Mouse (Mus musculus) liver, postnatal 0 days (tissue): ENCODE measurements around the gene Ddb2. TPM values are rescaled to one million over a fixed set of nuclear protein-coding genes. Genes with fewer than 3 reads are reported as not detected.

Experiments
- ATAC-seq: fragments of 200-750 bp; cut with Nextera tagmentation; 2 replicates; pipeline ENCODE4 v1.8.0; 2017; ENCODE audit warnings: mild to moderate bottlenecking, moderate library complexity
- DNase-seq: peaks from one replicate; pipeline ENCODE4 v3.0.0-alpha.2; 2016
- H3K27ac ChIP-seq: fragments of 300-500 bp; sonication (generic); 2 replicates; pipeline ENCODE4 v1.5.1; 2014; ENCODE audit warnings: antibody characterized with exemption, moderate library complexity, mild to moderate bottlenecking, low read depth
- H3K27me3 ChIP-seq: fragments of 300-500 bp; sonication (generic); 2 replicates; pipeline ENCODE4 v1.6.1; 2014; ENCODE audit warnings: low read length, control low read depth, mixed read lengths; ENCODE audit not compliant: insufficient read depth
- H3K36me3 ChIP-seq: fragments of 300-500 bp; sonication (generic); replicated peaks from 2 replicates; pipeline ENCODE4 v1.6.1; 2014; ENCODE audit warnings: mild to moderate bottlenecking, control low read depth, low read length, moderate library complexity, mixed read lengths; ENCODE audit not compliant: insufficient read depth
- H3K4me1 ChIP-seq: fragments of 300-500 bp; sonication (generic); 2 replicates; pipeline ENCODE4 v1.6.1; 2014; ENCODE audit warnings: antibody characterized with exemption, mild to moderate bottlenecking, control low read depth; ENCODE audit not compliant: insufficient read depth
- H3K4me2 ChIP-seq: fragments of 300-500 bp; sonication (generic); 2 replicates; pipeline ENCODE4 v1.6.1; 2014; ENCODE audit warnings: low read depth, mild to moderate bottlenecking, low read length, moderate library complexity, mixed read lengths
- H3K4me3 ChIP-seq: fragments of 300-500 bp; sonication (generic); 2 replicates; pipeline ENCODE4 v1.5.1; 2014; ENCODE audit warnings: low read depth, low read length
- H3K9ac ChIP-seq: fragments of 300-500 bp; sonication (generic); replicated peaks from 2 replicates; pipeline ENCODE4 v1.6.1; 2014; ENCODE audit warnings: mild to moderate bottlenecking, moderate library complexity
- H3K9me3 ChIP-seq: fragments of 300-500 bp; sonication (generic); 2 replicates; pipeline ENCODE4 v1.6.1; 2016; ENCODE audit warnings: mild to moderate bottlenecking, control low read depth, low read length, mixed read lengths
- CTCF ChIP-seq: sonication (generic); IDR thresholded peaks from 2 replicates; pipeline ENCODE4 v1.5.1; 2016; ENCODE audit warnings: antibody characterized with exemption, low read depth
- EP300 ChIP-seq: IDR thresholded peaks from 2 replicates; pipeline ENCODE4 v1.6.1; 2016; ENCODE audit warnings: antibody characterized with exemption, low read depth, mild to moderate bottlenecking
- WGBS: fragments of 180-500 bp; shearing (Covaris S2); extraction: QIAGEN DNeasy Blood & Tissue Kit; methylation state at CpG from one replicate; pipeline ENCODE4 v1.1.7; 2014; ENCODE audit not compliant: insufficient replicate concordance; 5-methylcytosine and 5-hydroxymethylcytosine counted together
- polyA plus RNA-seq: library from polyadenylated mRNA; unstranded; fragments of >200 nt; fragmentation: Nextera tagmentation; extraction: Ambion mirVana; gene quantifications from 2 replicates; pipeline ENCODE4 v1.2.1, GENCODE M21; 2015

Gene Ddb2
- polyA plus RNA-seq, 1 experiment from 2014 or later: 4.0 TPM

- no peak for DNase-seq
- no peak overlapping the region for H3K27ac ChIP-seq
- peaks cover 24% of the 10 kb centered on the region for H3K4me1 ChIP-seq
- TF ChIP-seq EP300: no peak
- TF ChIP-seq CTCF: no peak
- no peak for ATAC-seq
- H3K27me3 ChIP-seq: no peaks in the 10 kb centered on the region
- no peak overlapping the region for H3K4me3 ChIP-seq
- H3K36me3 ChIP-seq: no peaks in the 10 kb centered on the region
- H3K4me2 ChIP-seq: no peak overlapping the region
- H3K9me3 ChIP-seq: no peaks in the 10 kb centered on the region
- WGBS: 83% methylated on average over 3 of the region's 3 CpGs
- no peak overlapping the region for H3K9ac ChIP-seq
These were observed 37.9 kb downstream of the Ddb2 start for GRCm38 (mm10) chr2:91198888-91199287.

DNA sequence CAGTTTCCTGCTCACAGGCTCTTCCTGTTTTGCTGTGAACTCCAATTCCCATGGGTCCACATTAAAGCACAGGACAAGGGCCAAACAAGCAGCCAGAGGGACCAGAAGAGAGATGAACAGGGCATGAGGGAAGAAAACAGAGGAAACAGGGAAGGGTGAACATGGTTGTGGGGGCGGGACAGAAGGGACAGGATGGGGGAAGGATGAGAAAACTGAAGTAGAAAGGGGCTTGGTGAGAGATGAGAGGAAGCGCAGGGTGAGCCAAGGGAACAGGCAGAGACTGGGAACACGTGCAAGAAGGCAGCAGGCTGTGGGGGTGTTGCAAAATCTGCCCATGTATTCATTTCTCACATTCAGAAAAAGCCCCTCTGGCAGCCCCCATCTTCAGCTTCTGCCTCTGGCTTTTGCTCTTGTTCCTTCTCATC is 40.2 kb downstream of the Ddb2 start:
- H3K9me3 ChIP-seq: no peaks in the 10 kb centered on the region
- DNase-seq: no peak
- no peak overlapping the region for H3K4me3 ChIP-seq
- no peak overlapping the region for H3K4me2 ChIP-seq
- TF ChIP-seq EP300 (no peak), CTCF (no peak)
- no peak overlapping the region for H3K9ac ChIP-seq
- no peaks in the 10 kb centered on the region for H3K27me3 ChIP-seq
- H3K4me1 ChIP-seq: peaks cover 12% of the 10 kb centered on the region; the same call in 1 of the 2 replicates
- no peak overlapping the region for H3K27ac ChIP-seq
- 40% methylated on average over 3 of the region's 3 CpGs for WGBS
- no peak for ATAC-seq
- no peaks in the 10 kb centered on the region for H3K36me3 ChIP-seq

DNA sequence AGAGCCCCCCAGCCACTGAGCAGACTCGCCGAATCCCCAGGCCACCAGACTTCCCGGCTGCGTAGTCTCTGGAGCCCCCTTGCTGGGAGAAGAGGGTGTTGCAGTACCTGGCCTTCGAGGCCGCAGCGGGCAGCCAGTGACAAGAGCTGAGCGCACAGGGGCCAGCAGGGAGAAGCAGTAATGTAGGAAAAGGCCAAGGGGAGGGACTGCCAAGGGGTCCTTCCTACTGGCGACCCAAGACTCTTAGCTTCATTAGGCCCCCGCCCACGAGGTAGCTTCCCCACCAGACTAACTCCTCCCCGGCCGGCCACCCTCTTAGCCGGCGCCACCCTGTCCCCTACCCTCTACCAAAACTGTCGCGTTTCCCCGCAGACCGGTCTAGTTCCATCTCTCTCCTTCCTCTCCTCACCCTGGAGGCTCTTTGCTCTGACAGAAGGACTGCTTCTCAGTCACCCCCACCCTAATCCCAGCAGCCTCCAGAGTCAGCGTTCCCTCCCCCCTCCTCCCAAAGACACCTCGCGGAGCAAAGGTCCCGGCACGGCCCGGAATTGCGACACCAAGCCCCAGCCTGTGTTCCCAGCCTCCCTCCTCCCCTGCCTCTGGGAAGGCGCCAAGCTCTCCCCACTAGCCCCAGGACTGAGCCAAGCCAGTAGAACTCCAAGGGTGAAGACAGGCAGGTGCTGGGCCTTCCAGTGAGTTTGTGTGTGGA is 42.0 kb downstream of the Ddb2 start:
- Histone ChIP-seq H3K36me3 (no peaks in the 10 kb centered on the region), H3K9me3 (no peaks in the 10 kb centered on the region), H3K4me2 (peak overlapping the region; percentile 74), H3K9ac (peak overlapping the region; percentile 70), H3K4me1 (peaks cover 9% of the 10 kb centered on the region; the same call in 1 of the 2 replicates), H3K27me3 (no peaks in the 10 kb centered on the region), H3K4me3 (peak overlapping the region; percentile 49), H3K27ac (peak overlapping the region; percentile 91)
- TF ChIP-seq CTCF (peak; percentile 94), EP300 (no peak)
- peak; percentile 84 for DNase-seq
- WGBS: 2% methylated on average over 27 of the region's 27 CpGs
- ATAC-seq: peak; percentile 89

DNA sequence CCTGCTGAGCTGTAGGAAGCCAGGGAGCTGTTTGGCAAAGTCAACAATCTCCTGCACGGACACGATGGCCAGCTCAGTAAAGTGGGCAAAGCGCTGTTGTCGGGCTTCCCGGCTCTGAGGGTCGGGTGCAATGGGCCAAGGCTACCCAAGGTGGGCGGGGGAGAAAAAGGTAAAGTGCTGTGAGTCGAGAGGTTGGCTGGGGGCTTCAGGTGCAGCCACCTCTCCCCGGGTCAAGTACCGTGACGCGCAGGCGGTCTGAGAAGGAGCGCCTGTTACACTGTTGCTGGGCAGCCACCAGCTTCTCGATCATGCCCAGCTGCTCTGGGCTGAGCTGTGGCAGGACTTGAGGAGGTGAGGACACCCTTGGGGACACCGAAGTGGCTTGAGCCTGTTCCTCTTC is 46.3 kb downstream of the Ddb2 start:
- whole genome bisulfite sequencing: 81% methylated on average over 16 of the region's 16 CpGs
- TF ChIP-seq EP300 (no peak), CTCF (no peak)
- Histone ChIP-seq H3K4me2 (no peak overlapping the region), H3K36me3 (no peaks in the 10 kb centered on the region), H3K9me3 (no peaks in the 10 kb centered on the region), H3K27ac (no peak overlapping the region), H3K9ac (no peak overlapping the region), H3K27me3 (no peaks in the 10 kb centered on the region), H3K4me3 (no peak overlapping the region), H3K4me1 (0 out of 2 replicates have a peak, but pooled peaks cover 5% of the 10 kb centered on the region)
- ATAC-seq (no peak), DNase-seq (no peak)

- no peak for DNase-seq
- Histone ChIP-seq H3K36me3 (no peaks in the 10 kb centered on the region), H3K4me1 (peaks cover 6% of the 10 kb centered on the region), H3K27me3 (no peaks in the 10 kb centered on the region), H3K27ac (no peak overlapping the region), H3K9me3 (no peaks in the 10 kb centered on the region), H3K4me2 (no peak overlapping the region), H3K9ac (no peak overlapping the region), H3K4me3 (no peak overlapping the region)
- no peak for TF ChIP-seq EP300
- no peak for TF ChIP-seq CTCF
- no peak for ATAC-seq
- 53% methylated on average over 4 of the region's 4 CpGs for WGBS
These were observed 49.4 kb downstream of the Ddb2 start for GRCm38 (mm10) chr2:91187431-91187830.

- ATAC-seq: no peak
- TF ChIP-seq CTCF (no peak), EP300 (no peak)
- no peak for DNase-seq
- Histone ChIP-seq H3K4me2 (no peak overlapping the region), H3K27ac (no peak overlapping the region), H3K4me1 (peaks cover 13% of the 10 kb centered on the region), H3K36me3 (no peaks in the 10 kb centered on the region), H3K9ac (no peak overlapping the region), H3K9me3 (no peaks in the 10 kb centered on the region), H3K27me3 (no peaks in the 10 kb centered on the region), H3K4me3 (no peak overlapping the region)
- WGBS: 47% methylated on average over 1 of the region's 1 CpGs
These were observed 50.6 kb downstream of the Ddb2 start for GRCm38 (mm10) chr2:91186208-91186607.
